Mouse (Mus musculus) embryonic facial prominence, embryonic 13.5 days (tissue): ENCODE results near the gene Gm20708. TPM values are rescaled to one million over a fixed set of nuclear protein-coding genes. Genes with fewer than 3 reads are reported as not detected.

Experiments used
- ATAC-seq: fragments of 200-750 bp; cut with Nextera tagmentation; 2 replicates; pipeline ENCODE4 v1.8.0; 2017; ENCODE audit warnings: low read depth; ENCODE audit not compliant: insufficient number of reproducible peaks, insufficient read depth, low FRiP score, low TSS enrichment
- H3K27ac ChIP-seq: fragments of 300-500 bp; sonication (generic); 2 replicates; pipeline ENCODE4 v1.5.1; 2015; ENCODE audit warnings: moderate library complexity, mild to moderate bottlenecking, inconsistent platforms
- H3K27me3 ChIP-seq: fragments of 300-500 bp; sonication (generic); 2 replicates; pipeline ENCODE4 v1.6.1; 2015; ENCODE audit warnings: mild to moderate bottlenecking, inconsistent platforms
- H3K36me3 ChIP-seq: fragments of 300-500 bp; sonication (generic); 2 replicates; pipeline ENCODE4 v1.6.1; 2015; ENCODE audit warnings: mild to moderate bottlenecking, inconsistent platforms
- H3K4me1 ChIP-seq: fragments of 300-500 bp; sonication (generic); 2 replicates; pipeline ENCODE4 v1.6.1; 2015; ENCODE audit warnings: inconsistent platforms
- H3K4me2 ChIP-seq: fragments of 300-500 bp; sonication (generic); 2 replicates; pipeline ENCODE4 v1.6.1; 2015; ENCODE audit warnings: moderate library complexity, mild to moderate bottlenecking, inconsistent platforms
- H3K4me3 ChIP-seq: fragments of 300-500 bp; sonication (generic); 2 replicates; pipeline ENCODE4 v1.5.1; 2015; ENCODE audit warnings: mild to moderate bottlenecking, inconsistent platforms
- H3K9ac ChIP-seq: fragments of 300-500 bp; sonication (generic); 2 replicates; pipeline ENCODE4 v1.6.1; 2015; ENCODE audit warnings: mild to moderate bottlenecking, inconsistent platforms
- H3K9me3 ChIP-seq: fragments of 300-500 bp; sonication (generic); 2 replicates; pipeline ENCODE4 v1.6.1; 2016; ENCODE audit warnings: inconsistent platforms
- WGBS: fragments of 180-500 bp; shearing (Covaris S2); methylation state at CpG from one replicate; pipeline ENCODE4 v1.1.7; 2015; ENCODE audit warnings: mixed read lengths; 5-methylcytosine and 5-hydroxymethylcytosine counted together
- polyA plus RNA-seq: library from polyadenylated mRNA; unstranded; fragments of >200 nt; fragmentation: Nextera tagmentation; extraction: Ambion mirVana; gene quantifications from 2 replicates; pipeline ENCODE4 v1.2.1, GENCODE M21; 2015

Gm20708 gene
- polyA plus RNA-seq, 1 experiment from 2014 or later, result 0.66 TPM

DNA sequence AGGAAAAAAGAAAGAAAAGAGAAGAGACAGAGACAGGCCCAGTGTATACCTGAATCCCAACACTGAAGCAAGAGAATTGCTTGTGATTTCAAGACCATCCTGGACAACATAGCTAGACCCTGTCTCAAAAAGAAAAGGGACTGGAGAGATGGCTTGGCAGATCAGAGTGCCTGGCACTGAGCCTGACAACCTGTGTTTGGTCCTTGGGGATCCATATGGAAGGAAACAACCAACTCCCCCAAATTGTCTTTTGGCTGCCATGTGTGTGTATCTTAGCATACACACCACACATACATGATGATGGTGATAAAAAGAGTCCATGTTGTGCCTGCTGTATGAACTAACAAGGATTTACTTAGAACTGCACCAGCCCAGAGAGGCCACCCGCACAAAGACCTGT lies 29.6 kb downstream of the Gm20708 start:
- 96% methylated on average over 1 of the region's 1 CpGs for WGBS
- no peaks in the 10 kb centered on the region for H3K9me3 ChIP-seq
- H3K9ac ChIP-seq, result no peak overlapping the region
- peaks cover 13% of the 10 kb centered on the region for H3K4me1 ChIP-seq
- H3K27ac ChIP-seq, result 0 out of 2 replicates have a peak overlapping the region, but pooled peaks have one; percentile 3
- H3K36me3 ChIP-seq, result no peaks in the 10 kb centered on the region
- H3K27me3 ChIP-seq, result no peaks in the 10 kb centered on the region
- no peak overlapping the region for H3K4me2 ChIP-seq
- no peak overlapping the region for H3K4me3 ChIP-seq
- ATAC-seq, result no peak

- no peak for ATAC-seq
- Histone ChIP-seq H3K9me3 (no peaks in the 10 kb centered on the region), H3K4me3 (no peak overlapping the region), H3K27ac (no peak overlapping the region), H3K36me3 (no peaks in the 10 kb centered on the region), H3K4me1 (peaks cover 13% of the 10 kb centered on the region), H3K27me3 (no peaks in the 10 kb centered on the region), H3K4me2 (no peak overlapping the region), H3K9ac (no peak overlapping the region)
- WGBS, result 62% methylated on average over 1 of the region's 1 CpGs
Observed at GRCm38 (mm10) chr11:117840910-117841309, 31.4 kb downstream of the Gm20708 start.

- Histone ChIP-seq H3K4me2 (no peak overlapping the region), H3K27me3 (no peaks in the 10 kb centered on the region), H3K36me3 (no peaks in the 10 kb centered on the region), H3K9ac (no peak overlapping the region), H3K27ac (no peak overlapping the region), H3K9me3 (no peaks in the 10 kb centered on the region), H3K4me1 (peaks cover 21% of the 10 kb centered on the region), H3K4me3 (no peak overlapping the region)
- 91% methylated on average over 2 of the region's 2 CpGs for WGBS
- no peak for ATAC-seq
Observed at GRCm38 (mm10) chr11:117843434-117843833, 34.0 kb downstream of the Gm20708 start.

DNA sequence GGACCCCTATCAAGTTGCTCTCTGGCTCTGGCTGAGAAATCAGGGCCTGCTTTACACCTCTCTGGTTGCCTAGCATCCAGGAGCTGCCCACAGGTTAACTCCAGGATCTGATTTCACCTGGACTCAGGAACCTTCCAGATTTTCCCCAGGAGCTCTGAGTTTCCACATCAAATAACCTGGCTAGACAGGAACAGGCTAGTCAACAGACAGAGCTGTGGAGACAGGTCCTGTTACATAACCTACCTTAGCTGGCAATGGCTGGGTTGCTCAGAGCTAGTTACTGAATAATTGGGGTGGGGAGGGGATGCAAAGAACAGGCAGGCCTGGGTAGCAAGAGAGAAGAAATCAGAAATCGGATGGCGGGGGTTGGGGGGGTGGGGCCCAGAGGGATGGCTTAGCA lies 35.5 kb downstream of the Gm20708 start:
- WGBS, result 63% methylated on average over 2 of the region's 2 CpGs
- peak overlapping the region; percentile 51; the same call in 1 of the 2 replicates for H3K9ac ChIP-seq
- peaks cover 22% of the 10 kb centered on the region for H3K4me1 ChIP-seq
- H3K9me3 ChIP-seq, result no peaks in the 10 kb centered on the region
- no peaks in the 10 kb centered on the region for H3K27me3 ChIP-seq
- peak overlapping the region; percentile 48; the same call in 1 of the 2 replicates for H3K27ac ChIP-seq
- H3K4me3 ChIP-seq, result no peak overlapping the region
- no peaks in the 10 kb centered on the region for H3K36me3 ChIP-seq
- no peak overlapping the region for H3K4me2 ChIP-seq
- ATAC-seq, result no peak

GRCm38 (mm10) chr11:117845651-117846050 lies 36.2 kb downstream of the Gm20708 start:
- ATAC-seq, result no peak
- Histone ChIP-seq H3K36me3 (no peaks in the 10 kb centered on the region), H3K4me3 (no peak overlapping the region), H3K4me2 (no peak overlapping the region), H3K27ac (no peak overlapping the region), H3K9me3 (no peaks in the 10 kb centered on the region), H3K9ac (no peak overlapping the region), H3K27me3 (no peaks in the 10 kb centered on the region), H3K4me1 (peaks cover 28% of the 10 kb centered on the region)
- 83% methylated on average over 2 of the region's 2 CpGs for WGBS

DNA sequence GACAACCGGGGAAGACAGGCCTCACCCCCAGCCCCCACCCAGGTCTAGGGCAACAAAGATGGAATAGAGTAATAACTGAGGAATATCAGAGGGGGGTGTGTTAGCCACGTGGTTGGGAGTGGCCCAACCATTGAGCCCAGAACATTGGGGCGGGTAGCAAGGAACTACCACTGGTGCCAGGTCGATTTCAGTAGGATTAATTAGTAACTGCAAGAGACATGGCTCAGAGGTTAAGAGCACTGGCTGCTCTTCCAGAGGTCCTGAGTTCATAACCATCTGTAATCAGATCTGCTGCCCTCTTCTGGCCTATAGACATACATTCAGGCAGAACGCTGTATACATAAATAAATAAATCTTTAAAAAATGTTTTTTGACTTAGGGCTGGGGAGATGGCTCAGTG lies 37.2 kb downstream of the Gm20708 start:
- H3K9ac ChIP-seq, result no peak overlapping the region
- no peaks in the 10 kb centered on the region for H3K9me3 ChIP-seq
- H3K27me3 ChIP-seq, result no peaks in the 10 kb centered on the region
- H3K4me3 ChIP-seq, result no peak overlapping the region
- ATAC-seq, result no peak
- 63% methylated on average over 5 of the region's 5 CpGs for WGBS
- no peak overlapping the region for H3K27ac ChIP-seq
- H3K4me1 ChIP-seq, result peaks cover 32% of the 10 kb centered on the region
- H3K36me3 ChIP-seq, result no peaks in the 10 kb centered on the region
- no peak overlapping the region for H3K4me2 ChIP-seq

- Histone ChIP-seq H3K27me3 (no peaks in the 10 kb centered on the region), H3K27ac (peak overlapping the region; percentile 98), H3K4me1 (peaks cover 32% of the 10 kb centered on the region), H3K4me3 (peak overlapping the region; percentile 69), H3K9me3 (no peaks in the 10 kb centered on the region), H3K4me2 (peak overlapping the region; percentile 88), H3K36me3 (peaks cover 6% of the 10 kb centered on the region), H3K9ac (peak overlapping the region; percentile 86)
- no peak for ATAC-seq
- 79% methylated on average over 7 of the region's 7 CpGs for WGBS
Observed at GRCm38 (mm10) chr11:117847593-117848215, 38.2 kb downstream of the Gm20708 start.

DNA sequence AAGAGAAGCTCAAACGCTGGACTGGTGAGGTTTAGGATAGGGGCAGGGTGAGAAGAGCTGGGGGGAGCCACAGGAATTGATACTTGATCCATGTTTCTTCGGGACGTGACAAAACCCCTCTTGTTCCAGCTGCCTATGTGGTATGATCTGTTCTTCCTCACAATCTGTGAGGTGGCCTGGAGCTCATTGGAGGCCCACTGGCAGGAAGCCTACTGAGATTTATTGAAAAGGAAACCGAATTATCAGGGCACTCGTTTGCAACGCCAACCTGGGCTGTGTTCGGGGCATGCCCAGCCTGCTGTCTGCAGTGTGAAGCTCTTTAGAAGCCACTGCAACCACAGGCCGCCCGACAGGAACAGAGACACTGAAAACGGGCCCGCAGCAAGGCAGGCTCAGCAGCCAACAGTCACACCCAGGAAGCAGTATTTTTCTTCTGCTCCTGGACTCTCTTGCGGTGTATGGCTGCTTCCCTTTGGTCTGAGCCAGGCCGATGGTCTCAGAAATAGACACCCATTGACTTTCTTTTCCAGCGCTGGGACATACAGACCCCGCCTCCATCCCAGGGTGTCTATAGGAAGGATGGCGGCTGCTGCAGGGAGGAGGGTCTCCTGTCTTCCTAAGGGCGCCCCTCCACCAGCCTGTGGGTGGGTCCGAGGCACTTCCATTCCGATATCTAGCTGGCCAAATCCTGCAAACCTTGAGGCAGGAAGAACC lies 39.0 kb downstream of the Gm20708 start:
- Histone ChIP-seq H3K9me3 (no peaks in the 10 kb centered on the region), H3K4me3 (peak overlapping the region; percentile 69), H3K4me1 (peaks cover 32% of the 10 kb centered on the region), H3K27me3 (no peaks in the 10 kb centered on the region), H3K27ac (peak overlapping the region; percentile 98), H3K9ac (peak overlapping the region; percentile 86), H3K4me2 (peak overlapping the region; percentile 88), H3K36me3 (peaks cover 14% of the 10 kb centered on the region)
- 4% methylated on average over 19 of the region's 19 CpGs for WGBS
- ATAC-seq, result peak; percentile 69

GRCm38 (mm10) chr11:117848985-117849671 lies 39.7 kb downstream of the Gm20708 start, which contains the start of gene Birc5:
TSS of gene Birc5 (plus strand) at chr11:117849251.
- peak within 1 kb of the TSS; percentile 88 for H3K4me2 ChIP-seq
- WGBS, result under 1% methylated on average over 48 of the region's 51 CpGs
- H3K4me1 ChIP-seq, result peaks cover 32% of the 10 kb centered on the region
- H3K27me3 ChIP-seq, result no peaks in the 10 kb centered on the region
- no peaks in the 10 kb centered on the region for H3K9me3 ChIP-seq
- peak within 1 kb of the TSS; percentile 86 for H3K9ac ChIP-seq
- peak; percentile 85 for ATAC-seq
- H3K27ac ChIP-seq, result peak within 1 kb of the TSS; percentile 98
- peak within 1 kb of the TSS; percentile 69 for H3K4me3 ChIP-seq
- peaks cover 21% of the 10 kb centered on the region for H3K36me3 ChIP-seq

DNA sequence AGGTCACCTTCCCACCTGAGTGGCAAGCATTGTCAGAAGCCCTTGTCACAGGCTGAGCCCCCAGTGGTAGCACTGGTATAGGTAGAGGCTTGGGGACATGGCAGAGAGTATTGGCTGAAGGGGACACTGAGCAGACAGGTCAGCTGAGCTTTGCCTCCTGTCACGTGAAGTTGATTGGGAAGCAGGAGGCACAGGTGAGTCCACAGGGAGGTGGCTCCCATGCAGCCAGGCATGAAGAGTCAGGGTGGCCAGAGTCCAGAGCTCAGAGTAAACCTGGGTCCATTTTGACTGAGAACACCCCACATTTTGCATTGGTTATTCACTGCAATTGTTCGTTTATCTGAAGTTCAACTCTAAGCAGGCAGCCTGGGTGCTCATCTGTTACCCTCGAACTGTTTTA lies 43.4 kb downstream of the Gm20708 start:
- WGBS, result 90% methylated on average over 3 of the region's 3 CpGs
- Histone ChIP-seq H3K4me3 (no peak overlapping the region), H3K4me2 (no peak overlapping the region), H3K4me1 (peaks cover 26% of the 10 kb centered on the region), H3K27me3 (no peaks in the 10 kb centered on the region), H3K9ac (no peak overlapping the region), H3K36me3 (peaks cover 56% of the 10 kb centered on the region), H3K9me3 (no peaks in the 10 kb centered on the region), H3K27ac (no peak overlapping the region)
- no peak for ATAC-seq

DNA sequence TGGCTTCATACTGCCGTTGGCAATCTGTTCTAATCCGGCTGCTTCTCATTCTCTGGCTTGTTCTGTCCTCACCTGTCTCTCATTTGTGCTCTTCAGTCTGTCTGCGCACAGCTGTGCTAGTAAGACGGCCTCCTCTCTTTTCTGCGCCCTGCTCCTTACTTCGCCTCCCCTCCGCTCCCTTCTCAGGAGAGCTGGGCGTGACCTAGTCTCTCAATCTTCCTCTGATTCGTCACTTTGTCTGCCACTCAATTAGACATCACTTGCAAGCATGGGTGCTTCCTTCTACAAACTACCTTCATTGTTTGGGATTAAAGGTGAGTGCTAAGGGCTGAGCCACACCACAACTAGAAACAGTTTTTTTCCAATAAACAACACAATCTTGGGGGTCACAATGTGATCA lies 44.8 kb downstream of the Gm20708 start:
- peaks cover 56% of the 10 kb centered on the region for H3K36me3 ChIP-seq
- no peak for ATAC-seq
- H3K4me3 ChIP-seq, result no peak overlapping the region
- H3K27ac ChIP-seq, result no peak overlapping the region
- peaks cover 8% of the 10 kb centered on the region; the same call in 1 of the 2 replicates for H3K27me3 ChIP-seq
- H3K9ac ChIP-seq, result no peak overlapping the region
- 80% methylated on average over 9 of the region's 9 CpGs for WGBS
- H3K4me1 ChIP-seq, result peaks cover 28% of the 10 kb centered on the region
- no peak overlapping the region for H3K4me2 ChIP-seq
- no peaks in the 10 kb centered on the region for H3K9me3 ChIP-seq
